In the genomic region with DNA sequence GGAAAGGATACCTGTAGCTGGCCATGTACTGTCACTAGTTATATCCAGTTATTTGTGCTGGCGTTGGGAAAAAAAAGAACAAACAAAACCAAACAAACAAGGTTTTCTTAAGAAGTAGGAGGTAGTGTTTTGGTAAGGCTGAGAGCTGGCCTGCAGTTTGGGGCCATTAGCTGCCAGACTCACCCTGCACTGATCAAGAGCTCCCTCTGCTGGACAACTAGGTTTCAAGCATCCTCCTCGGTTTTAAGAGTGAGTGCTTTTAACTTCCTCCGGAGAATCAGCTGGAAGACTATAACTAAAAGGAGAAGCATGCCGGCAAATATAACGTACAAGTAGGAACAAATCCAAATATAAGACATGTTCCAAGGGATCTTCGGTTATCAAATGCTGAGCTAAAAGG, we compare ENCODE assay signal across 8 mouse cellular contexts. TPM values are rescaled to one million over a fixed set of nuclear protein-coding genes. Genes with fewer than 3 reads are reported as not detected.
DNase-seq lines count a peak whose midpoint lies in the region; ATAC-seq lines count a peak whose summit lies in the region.

No protein-coding gene starts in this region.

- peak; percentile 29 to 80 for DNase-seq in adrenal gland, adult (ENCODE audit: inconsistent age in 2 of 2, low spot score in 1 of 2)
- DNase-seq in adrenal gland, postnatal 4 days (ENCODE audit: low spot score in 2 of 2) = no peak
- DNase-seq in 416B (ENCODE audit: low read depth) = peak; percentile 79
- peak; percentile 29 for DNase-seq in adrenal gland, postnatal 25 days
- DNase-seq in embryo, embryonic 11.5 days (ENCODE audit: low read depth, low spot score) = peak; percentile 56
- peak; percentile 42 for DNase-seq in left cerebral cortex, postnatal 4 days
- DNase-seq in retina, embryonic 14.5 days (ENCODE audit: low spot score) = peak; percentile 78

- peak; percentile 70 for ATAC-seq in inflammation-experienced regulatory T-cells, adult 6 months

- intact Hi-C loops in left cerebral cortex, postnatal 4 days (cut with DNase I) = loop anchor here (5.0 kb wide), 1 partner anchor 1876 kb away; no protein-coding TSS in a partner anchor

RNA-seq across cellular contexts. Expression of gene Esx1, which starts 19.8 kb away (rescaled TPM):
- total RNA-seq in adrenal gland, postnatal 4 days (2021) = not detected
- not detected in 2 replicates for total RNA-seq in adrenal gland, postnatal 25 days (2021)
- polyA plus RNA-seq in inflammation-experienced regulatory T-cells, adult 6 months (2017; shearing (Covaris generic)) = not detected
- total RNA-seq in left cerebral cortex, postnatal 4 days (2021) = not detected

Comparison
In these comparisons a context has a peak if more than half of its experiments do, and no peak if none do; other contexts are left out.
1. DNase-seq: peak in adrenal gland, adult (2 of 2), 416B (single experiment), adrenal gland, postnatal 25 days (single experiment), embryo, embryonic 11.5 days (single experiment), left cerebral cortex, postnatal 4 days (single experiment) and retina, embryonic 14.5 days (single experiment); none in adrenal gland, postnatal 4 days (0 of 2).